Mouse (Mus musculus) stomach, embryonic 16.5 days (tissue): Measurements from ENCODE around the gene Gpatch2. TPM values are rescaled to one million over a fixed set of nuclear protein-coding genes. Genes with fewer than 3 reads are reported as not detected.
A peak's percentile ranks its signal among the peaks of the same experiment; 100 is the strongest.

ENCODE experiments used
- ATAC-seq: fragments of 200-750 bp; cut with Nextera tagmentation; 2 replicates; pipeline ENCODE4 v1.8.0; 2017; ENCODE audit warnings: moderate number of reproducible peaks, moderate TSS enrichment; ENCODE audit not compliant: insufficient read depth, low FRiP score
- H3K27ac ChIP-seq: fragments of 300-500 bp; sonication (generic); 2 replicates; pipeline ENCODE4 v1.5.1; 2014; ENCODE audit warnings: low read length
- H3K27me3 ChIP-seq: fragments of 300-500 bp; sonication (generic); 2 replicates; pipeline ENCODE4 v1.6.1; 2014; ENCODE audit warnings: low read length, control low read depth, mixed read lengths; ENCODE audit not compliant: control insufficient read depth, insufficient read depth
- H3K36me3 ChIP-seq: fragments of 300-500 bp; sonication (generic); 2 replicates; pipeline ENCODE4 v1.6.1; 2014; ENCODE audit warnings: low read length; ENCODE audit not compliant: control insufficient read depth, insufficient read depth
- H3K4me1 ChIP-seq: fragments of 300-500 bp; sonication (generic); 2 replicates; pipeline ENCODE4 v1.6.1; 2014; ENCODE audit warnings: low read length, control low read depth, mixed read lengths; ENCODE audit not compliant: control insufficient read depth, insufficient read depth
- H3K4me2 ChIP-seq: fragments of 300-500 bp; sonication (generic); 2 replicates; pipeline ENCODE4 v1.6.1; 2014; ENCODE audit warnings: low read depth, low read length, mixed read lengths
- H3K4me3 ChIP-seq: fragments of 300-500 bp; sonication (generic); replicated peaks from 2 replicates; pipeline ENCODE4 v1.5.1; 2014; ENCODE audit warnings: mild to moderate bottlenecking, low read length
- H3K9ac ChIP-seq: fragments of 300-500 bp; sonication (generic); 2 replicates; pipeline ENCODE4 v1.6.1; 2014; ENCODE audit warnings: low read length
- H3K9me3 ChIP-seq: fragments of 300-500 bp; sonication (generic); replicated peaks from 2 replicates; pipeline ENCODE4 v1.6.1; 2016; ENCODE audit warnings: low read length, control low read depth; ENCODE audit not compliant: control insufficient read depth
- WGBS: fragments of 180-500 bp; shearing (Covaris S2); extraction: QIAGEN DNeasy Blood & Tissue Kit; methylation state at CpG from one replicate; pipeline ENCODE4 v1.1.7; 2014; 5-methylcytosine and 5-hydroxymethylcytosine counted together
- polyA plus RNA-seq: library from polyadenylated mRNA; unstranded; fragments of >200 nt; fragmentation: Nextera tagmentation; extraction: Ambion mirVana; gene quantifications from 2 replicates; pipeline ENCODE4 v1.2.1, GENCODE M21; 2015

The Gpatch2 gene
- polyA plus RNA-seq, 1 experiment from 2014 or later: 19.1 TPM

- Histone ChIP-seq H3K4me2 (no peak overlapping the region), H3K9ac (no peak overlapping the region), H3K27me3 (no peaks in the 10 kb centered on the region), H3K4me3 (no peak overlapping the region), H3K4me1 (0 out of 2 replicates have a peak, but pooled peaks cover 3% of the 10 kb centered on the region), H3K9me3 (no peaks in the 10 kb centered on the region), H3K27ac (no peak overlapping the region), H3K36me3 (no peaks in the 10 kb centered on the region)
- no peak for ATAC-seq
- 75% methylated on average over 2 of the region's 2 CpGs for WGBS
Measured at GRCm38 (mm10) chr1:187308523-187308922, 93.2 kb downstream of the Gpatch2 start.

GRCm38 (mm10) chr1:187311122-187311521 is 95.8 kb downstream of the Gpatch2 start:
- WGBS: 85% methylated on average over 6 of the region's 6 CpGs
- ATAC-seq: no peak
- H3K36me3 ChIP-seq: no peaks in the 10 kb centered on the region

GRCm38 (mm10) chr1:187313323-187313722 is 98.0 kb downstream of the Gpatch2 start:
- Histone ChIP-seq H3K4me3 (no peak overlapping the region), H3K4me2 (no peak overlapping the region), H3K4me1 (0 out of 2 replicates have a peak, but pooled peaks cover 3% of the 10 kb centered on the region), H3K36me3 (no peaks in the 10 kb centered on the region), H3K9me3 (no peaks in the 10 kb centered on the region), H3K9ac (no peak overlapping the region), H3K27ac (no peak overlapping the region), H3K27me3 (no peaks in the 10 kb centered on the region)
- ATAC-seq: no peak
- whole genome bisulfite sequencing: 82% methylated on average over 1 of the region's 1 CpGs

More at GRCm38 (mm10) chr1:187311122-187311521, 95.8 kb downstream of the Gpatch2 start:
- Histone ChIP-seq H3K9ac (no peak overlapping the region), H3K9me3 (no peaks in the 10 kb centered on the region), H3K27ac (no peak overlapping the region), H3K4me3 (no peak overlapping the region), H3K27me3 (no peaks in the 10 kb centered on the region), H3K4me2 (no peak overlapping the region), H3K4me1 (0 out of 2 replicates have a peak, but pooled peaks cover 3% of the 10 kb centered on the region)

GRCm38 (mm10) chr1:187313763-187314162 is 98.5 kb downstream of the Gpatch2 start:
- Histone ChIP-seq H3K9ac (no peak overlapping the region), H3K36me3 (no peaks in the 10 kb centered on the region), H3K9me3 (no peaks in the 10 kb centered on the region), H3K27ac (no peak overlapping the region), H3K4me3 (no peak overlapping the region), H3K4me2 (no peak overlapping the region), H3K4me1 (0 out of 2 replicates have a peak, but pooled peaks cover 3% of the 10 kb centered on the region), H3K27me3 (no peaks in the 10 kb centered on the region)
- WGBS: 68% methylated on average over 5 of the region's 5 CpGs
- no peak for ATAC-seq

- H3K9ac ChIP-seq: no peak overlapping the region
- H3K4me2 ChIP-seq: no peak overlapping the region
- H3K9me3 ChIP-seq: no peaks in the 10 kb centered on the region
- no peaks in the 10 kb centered on the region for H3K36me3 ChIP-seq
- no peak for ATAC-seq
- H3K4me1 ChIP-seq: 0 out of 2 replicates have a peak, but pooled peaks cover 3% of the 10 kb centered on the region
- H3K27ac ChIP-seq: no peak overlapping the region
- H3K4me3 ChIP-seq: no peak overlapping the region
- no peaks in the 10 kb centered on the region for H3K27me3 ChIP-seq
Measured at GRCm38 (mm10) chr1:187314516-187314915, 99.2 kb downstream of the Gpatch2 start.

- Histone ChIP-seq H3K9ac (no peak overlapping the region), H3K27ac (no peak overlapping the region)
- WGBS: 89% methylated on average over 2 of the region's 2 CpGs
Measured at GRCm38 (mm10) chr1:187315821-187316220, 100.5 kb downstream of the Gpatch2 start.

GRCm38 (mm10) chr1:187316555-187316954 is 101.2 kb downstream of the Gpatch2 start:
- WGBS: 81% methylated on average over 8 of the region's 8 CpGs
- no peaks in the 10 kb centered on the region for H3K27me3 ChIP-seq
- ATAC-seq: no peak
- no peaks in the 10 kb centered on the region for H3K9me3 ChIP-seq
- H3K4me1 ChIP-seq: peaks cover 3% of the 10 kb centered on the region; the same call in 1 of the 2 replicates
- no peaks in the 10 kb centered on the region for H3K36me3 ChIP-seq
- H3K9ac ChIP-seq: no peak overlapping the region
- H3K27ac ChIP-seq: no peak overlapping the region
- H3K4me2 ChIP-seq: no peak overlapping the region
- no peak overlapping the region for H3K4me3 ChIP-seq

More at GRCm38 (mm10) chr1:187315821-187316220, 100.5 kb downstream of the Gpatch2 start:
- Histone ChIP-seq H3K4me1 (0 out of 2 replicates have a peak, but pooled peaks cover 3% of the 10 kb centered on the region), H3K4me3 (no peak overlapping the region), H3K36me3 (no peaks in the 10 kb centered on the region), H3K27me3 (no peaks in the 10 kb centered on the region), H3K4me2 (no peak overlapping the region), H3K9me3 (no peaks in the 10 kb centered on the region)
- no peak for ATAC-seq

GRCm38 (mm10) chr1:187321814-187322213 is 106.5 kb downstream of the Gpatch2 start:
- H3K4me3 ChIP-seq: no peak overlapping the region
- WGBS: 52% methylated on average over 3 of the region's 3 CpGs
- H3K27ac ChIP-seq: no peak overlapping the region
- peaks cover 6% of the 10 kb centered on the region; the same call in 1 of the 2 replicates for H3K4me1 ChIP-seq
- no peaks in the 10 kb centered on the region for H3K27me3 ChIP-seq
- H3K36me3 ChIP-seq: no peaks in the 10 kb centered on the region
- no peak for ATAC-seq
- no peak overlapping the region for H3K4me2 ChIP-seq
- H3K9ac ChIP-seq: no peak overlapping the region
- H3K9me3 ChIP-seq: no peaks in the 10 kb centered on the region

GRCm38 (mm10) chr1:187322505-187323208 is 107.3 kb downstream of the Gpatch2 start:
- Histone ChIP-seq H3K9me3 (no peaks in the 10 kb centered on the region), H3K9ac (no peak overlapping the region), H3K4me2 (no peak overlapping the region), H3K4me3 (no peak overlapping the region), H3K36me3 (no peaks in the 10 kb centered on the region), H3K4me1 (peaks cover 6% of the 10 kb centered on the region; the same call in 1 of the 2 replicates), H3K27ac (peak overlapping the region; percentile 27; the same call in 1 of the 2 replicates), H3K27me3 (no peaks in the 10 kb centered on the region)
- ATAC-seq: peak; percentile 77; the same call in 1 of the 2 replicates
- 70% methylated on average over 8 of the region's 8 CpGs for WGBS
